Mouse (Mus musculus): ENCODE results near the gene Ankrd23. TPM values are rescaled to one million over a fixed set of nuclear protein-coding genes. Genes with fewer than 3 reads are reported as not detected.

Ankrd23 gene
- total and polyA plus RNA-seq, 3 experiments, result 2.9 to 3.7 TPM; not detected in 1

DNA sequence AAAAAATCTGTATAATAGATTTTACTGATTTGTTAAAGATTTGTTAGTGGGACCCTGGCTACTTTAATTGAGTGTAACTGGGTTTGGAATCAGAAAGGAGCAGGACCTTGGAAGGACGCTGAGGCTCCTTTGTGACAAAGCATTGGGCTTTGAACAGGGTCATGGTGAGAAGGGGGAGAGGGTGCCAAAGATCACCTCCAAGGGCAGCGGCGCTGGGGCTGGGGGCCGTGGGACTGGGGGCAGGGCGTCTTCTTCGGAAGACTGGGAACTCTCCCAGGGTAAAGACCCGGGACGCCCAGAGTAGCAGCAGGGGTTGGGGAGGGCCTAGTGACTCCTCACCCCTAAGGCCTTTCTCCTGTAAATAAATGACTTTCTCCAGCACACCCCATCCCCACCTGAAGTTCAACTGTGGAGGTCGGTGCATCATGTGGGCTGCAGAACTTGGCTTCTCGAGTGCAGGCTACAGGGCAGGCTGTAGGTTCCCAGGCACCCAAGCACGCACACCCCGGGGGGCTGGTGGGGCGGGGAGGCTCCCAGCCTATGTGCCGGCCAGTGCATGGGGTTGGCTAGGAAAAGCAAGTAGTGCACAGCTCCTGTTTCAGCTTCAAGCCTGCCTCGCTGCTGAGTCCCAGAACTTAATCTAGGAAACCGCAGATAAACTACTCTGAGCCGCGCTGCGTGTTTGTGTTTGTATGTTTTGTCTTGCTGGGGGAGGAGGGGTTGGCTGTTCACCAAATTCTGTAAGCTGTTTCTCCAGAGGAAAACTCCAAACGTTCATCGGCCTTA is 31.3 kb upstream of the Ankrd23 start:
- no peaks in the 10 kb centered on the region for H3K36me3 ChIP-seq (ENCODE audit: control insufficient read depth in 1 of 2, insufficient read depth in 2 of 2, low read length in 2 of 2)
- no peaks in the 10 kb centered on the region; a peak in 4 of 4 replicates for H3K27me3 ChIP-seq (ENCODE audit: control insufficient read depth in 1 of 2, insufficient read depth in 2 of 2, low read length in 2 of 2)
- H3K27ac ChIP-seq (ENCODE audit: control insufficient read depth, low read depth, low read length), result no peak overlapping the region
- TF ChIP-seq ELF1 (IDR thresholded peaks at IDR 0.05; ENCODE audit: low read depth, low read length), result no peak
- no peak for TF ChIP-seq POLR2AphosphoS5 (IDR thresholded peaks at IDR 0.05; ENCODE audit: borderline replicate concordance, low read depth, low read length)
- TF ChIP-seq CHD1 (IDR thresholded peaks at IDR 0.05; ENCODE audit: low read depth, low read length), result no peak
- TF ChIP-seq NELFE (IDR thresholded peaks at IDR 0.05; ENCODE audit: low read depth, low read length), result no peak
- no peak for TF ChIP-seq KAT2A (conservative IDR thresholded peaks at IDR 0.05; ENCODE audit: low read depth, low read length)
- TF ChIP-seq HCFC1 (IDR thresholded peaks at IDR 0.05; ENCODE audit: low read depth, low read length), result no peak
- TF ChIP-seq MYB (IDR thresholded peaks at IDR 0.05; ENCODE audit: low read depth, low read length), result no peak
- no peak for TF ChIP-seq SIN3A (IDR thresholded peaks at IDR 0.05; ENCODE audit: low read length)
- no peak for TF ChIP-seq POLR2A (IDR thresholded peaks at IDR 0.05; ENCODE audit: control insufficient read depth in 1 of 2, insufficient read depth in 1 of 2, low read depth in 1 of 2, low read length in 2 of 2, poor library complexity in 1 of 2)
- TF ChIP-seq MYC (IDR thresholded peaks at IDR 0.05; ENCODE audit: low read depth, low read length), result no peak
- no peak for TF ChIP-seq ZMIZ1 (IDR thresholded peaks at IDR 0.05; ENCODE audit: low read depth, low read length)
- TF ChIP-seq ZNF384 (IDR thresholded peaks at IDR 0.05; ENCODE audit: low read depth, low read length), result no peak
- TF ChIP-seq TCF12 (IDR thresholded peaks at IDR 0.05; ENCODE audit: low read depth, low read length), result no peak
- no peak for TF ChIP-seq UBTF (IDR thresholded peaks at IDR 0.05; ENCODE audit: borderline replicate concordance, insufficient read depth, low read depth, low read length)
- DNase-seq (ENCODE audit: low read depth, low spot score), result no peak
- H3K4me3 ChIP-seq (ENCODE audit: control insufficient read depth in 1 of 2, insufficient read depth in 1 of 2, low read depth in 2 of 2, low read length in 2 of 2), result no peak overlapping the region
- no peaks in the 10 kb centered on the region for H3K79me2 ChIP-seq (ENCODE audit: control insufficient read depth, insufficient read depth, low read length, poor library complexity)
- no peak overlapping the region for H3K9ac ChIP-seq (ENCODE audit: control insufficient read depth, low read depth, low read length, poor library complexity, severe bottlenecking)
- H3K9me3 ChIP-seq (replicated peaks; ENCODE audit: insufficient read depth, low read length), result no peaks in the 10 kb centered on the region
- no peaks in the 10 kb centered on the region for H3K4me1 ChIP-seq (ENCODE audit: control insufficient read depth in 1 of 2, insufficient read depth in 2 of 2, low read length in 2 of 2)

DNA sequence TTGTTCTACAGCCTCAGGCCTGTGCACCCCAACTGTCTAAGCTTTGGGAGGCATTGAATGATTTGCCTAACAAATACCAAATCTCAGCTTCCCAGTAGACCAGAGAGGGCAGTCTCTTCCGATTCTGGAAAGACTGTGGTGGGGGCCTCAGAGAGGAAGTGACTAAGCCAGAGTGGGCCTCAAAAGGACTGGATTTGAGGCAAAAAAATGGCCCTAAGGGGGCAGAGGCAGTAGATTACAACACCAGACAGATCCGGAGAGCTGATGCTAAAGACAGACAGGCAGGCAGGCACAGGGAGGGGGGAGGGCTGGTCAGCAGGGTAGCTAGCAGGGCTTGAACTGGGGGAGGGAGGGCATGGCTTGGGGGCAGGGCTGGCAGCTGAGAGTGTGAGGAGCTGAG is 29.7 kb upstream of the Ankrd23 start:
- no peak overlapping the region for H3K9ac ChIP-seq (ENCODE audit: control insufficient read depth, low read depth, low read length, poor library complexity, severe bottlenecking)
- no peaks in the 10 kb centered on the region for H3K9me3 ChIP-seq (replicated peaks; ENCODE audit: insufficient read depth, low read length)
- H3K27me3 ChIP-seq (ENCODE audit: control insufficient read depth in 1 of 2, insufficient read depth in 2 of 2, low read length in 2 of 2), result no peaks in the 10 kb centered on the region; a peak in 2 of 4 replicates
- no peak overlapping the region for H3K27ac ChIP-seq (ENCODE audit: control insufficient read depth, low read depth, low read length)
- no peak for DNase-seq (ENCODE audit: low read depth, low spot score)
- peaks cover 2 to 10% of the 10 kb centered on the region in 2 experiments; a peak in 3 of 4 replicates for H3K4me1 ChIP-seq (ENCODE audit: control insufficient read depth in 1 of 2, insufficient read depth in 2 of 2, low read length in 2 of 2)
- no peak overlapping the region for H3K4me3 ChIP-seq (ENCODE audit: control insufficient read depth in 1 of 2, insufficient read depth in 1 of 2, low read depth in 2 of 2, low read length in 2 of 2)
- H3K36me3 ChIP-seq (ENCODE audit: control insufficient read depth in 1 of 2, insufficient read depth in 2 of 2, low read length in 2 of 2), result no peaks in the 10 kb centered on the region
- H3K79me2 ChIP-seq (ENCODE audit: control insufficient read depth, insufficient read depth, low read length, poor library complexity), result no peaks in the 10 kb centered on the region
- TF ChIP-seq MYC (IDR thresholded peaks at IDR 0.05; ENCODE audit: low read depth, low read length) (no peak), RCOR1 (IDR thresholded peaks at IDR 0.05; ENCODE audit: low read depth, low read length) (no peak), USF2 (IDR thresholded peaks at IDR 0.05; ENCODE audit: borderline replicate concordance in 1 of 2, insufficient read depth in 1 of 2, low read depth in 1 of 2, low read length in 2 of 2) (no peak), MAX (IDR thresholded peaks at IDR 0.05; ENCODE audit: low read length) (no peak), MEF2A (IDR thresholded peaks at IDR 0.05; ENCODE audit: extremely low read depth, insufficient replicate concordance, low read depth, low read length, poor library complexity, severe bottlenecking) (no peak), SMC3 (IDR thresholded peaks at IDR 0.05; ENCODE audit: low read depth, low read length) (no peak), GATA1 (IDR thresholded peaks at IDR 0.05; ENCODE audit: low read depth, low read length) (no peak), SIN3A (IDR thresholded peaks at IDR 0.05; ENCODE audit: low read length) (no peak), NELFE (IDR thresholded peaks at IDR 0.05; ENCODE audit: low read depth, low read length) (no peak), CHD1 (IDR thresholded peaks at IDR 0.05; ENCODE audit: low read depth, low read length) (no peak), POLR2AphosphoS2 (IDR thresholded peaks at IDR 0.05; ENCODE audit: low read length) (no peak), TAL1 (IDR thresholded peaks at IDR 0.05; ENCODE audit: low read length) (no peak), ZNF384 (IDR thresholded peaks at IDR 0.05; ENCODE audit: low read depth, low read length) (no peak), ZMIZ1 (IDR thresholded peaks at IDR 0.05; ENCODE audit: low read depth, low read length) (no peak)

All from MEL (cell line).